Mouse (Mus musculus): ENCODE measurements at regions not wholly inside any gene's neighbourhood (a gene's known extent, or its start where the extent isn't known, plus 50 kb on each side); places are given as distances from the start of the nearest gene placed in this dataset.

DNA sequence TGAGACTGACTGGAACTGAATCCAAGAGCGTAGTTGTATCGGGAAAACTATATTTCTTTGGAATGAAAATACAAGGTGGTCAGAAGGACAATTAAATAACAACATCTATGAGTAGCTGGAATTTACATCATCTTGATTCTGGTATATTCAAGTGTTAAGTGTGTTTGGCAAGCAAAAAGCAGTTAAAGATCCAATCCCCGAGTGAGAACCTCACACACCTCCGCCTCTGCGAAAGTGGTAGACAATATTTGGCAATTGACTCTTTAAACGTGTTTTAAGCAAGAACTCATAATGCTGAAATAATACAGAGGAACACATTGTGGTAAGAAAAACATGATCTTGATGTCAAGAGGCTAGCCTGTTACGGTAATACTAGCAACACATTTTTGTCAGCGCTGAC lies 231.2 kb upstream of the Dab2 start:
- Histone ChIP-seq H3K9me3 (replicated peaks; ENCODE audit: control insufficient read depth, low read length) (no peaks in the 10 kb centered on the region), H3K9ac (ENCODE audit: low read length) (no peak overlapping the region), H3K36me3 (ENCODE audit: control insufficient read depth, insufficient read depth) (no peaks in the 10 kb centered on the region), H3K4me3 (ENCODE audit: low read length) (no peak overlapping the region), H3K27me3 (ENCODE audit: control insufficient read depth, insufficient read depth, low read length) (no peaks in the 10 kb centered on the region), H3K4me1 (ENCODE audit: control insufficient read depth, insufficient read depth, low read length) (no peaks in the 10 kb centered on the region), H3K4me2 (ENCODE audit: low read depth, low read length) (no peak overlapping the region), H3K27ac (ENCODE audit: low read length) (no peak overlapping the region)
- 86% methylated on average over 8 of the region's 8 CpGs for WGBS
- no peak for ATAC-seq (replicated peaks; ENCODE audit: extremely low read depth, insufficient read depth, low FRiP score)

DNA sequence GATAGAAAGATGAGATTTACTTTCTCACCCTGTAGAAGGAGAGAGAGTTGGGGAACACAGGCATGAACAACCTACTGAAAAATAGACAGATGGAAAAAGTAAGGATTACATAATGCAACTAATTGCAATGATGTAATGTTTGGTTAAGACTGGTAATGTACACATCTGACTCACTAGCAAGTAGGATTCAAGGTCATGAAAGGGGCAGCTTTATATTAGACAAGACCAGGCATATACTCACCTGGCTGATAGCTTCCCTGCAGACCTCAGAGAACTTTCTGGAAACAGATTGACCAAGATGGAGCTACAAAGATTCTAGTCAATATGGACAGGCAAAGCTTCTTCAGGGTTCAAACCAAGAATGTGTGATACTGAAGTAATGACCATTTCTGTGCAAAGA lies 227.7 kb upstream of the Dab2 start:
- no peak overlapping the region for H3K4me3 ChIP-seq (ENCODE audit: low read length)
- no peak overlapping the region for H3K4me2 ChIP-seq (ENCODE audit: low read depth, low read length)
- H3K36me3 ChIP-seq (ENCODE audit: control insufficient read depth, insufficient read depth): no peaks in the 10 kb centered on the region
- no peak for ATAC-seq (replicated peaks; ENCODE audit: extremely low read depth, insufficient read depth, low FRiP score)
- H3K9me3 ChIP-seq (replicated peaks; ENCODE audit: control insufficient read depth, low read length): no peaks in the 10 kb centered on the region
- H3K4me1 ChIP-seq (ENCODE audit: control insufficient read depth, insufficient read depth, low read length): no peaks in the 10 kb centered on the region
- H3K27ac ChIP-seq (ENCODE audit: low read length): no peak overlapping the region
- H3K9ac ChIP-seq (ENCODE audit: low read length): no peak overlapping the region
- H3K27me3 ChIP-seq (ENCODE audit: control insufficient read depth, insufficient read depth, low read length): no peaks in the 10 kb centered on the region

DNA sequence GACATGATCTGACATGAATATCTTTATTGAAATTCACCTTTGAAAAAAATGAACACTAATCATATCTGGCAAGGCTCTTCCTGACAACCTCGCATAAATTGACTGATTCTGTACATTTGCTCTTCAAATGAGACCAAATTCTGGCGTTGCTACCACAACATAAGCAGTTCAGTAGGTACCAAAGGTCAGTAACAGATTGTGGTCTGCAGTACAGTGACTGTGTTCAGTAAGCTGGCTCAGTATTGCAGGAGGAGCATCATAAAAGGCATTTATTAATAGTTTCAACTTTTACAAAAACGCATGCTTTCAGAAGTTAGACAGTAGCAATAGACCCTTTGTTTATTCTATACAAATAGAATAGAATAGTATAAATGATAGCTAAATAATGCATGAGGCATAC lies 226.7 kb upstream of the Dab2 start:
- Histone ChIP-seq H3K4me2 (ENCODE audit: low read depth, low read length) (no peak overlapping the region), H3K9me3 (replicated peaks; ENCODE audit: control insufficient read depth, low read length) (no peaks in the 10 kb centered on the region), H3K27me3 (ENCODE audit: control insufficient read depth, insufficient read depth, low read length) (no peaks in the 10 kb centered on the region), H3K4me1 (ENCODE audit: control insufficient read depth, insufficient read depth, low read length) (no peaks in the 10 kb centered on the region), H3K9ac (ENCODE audit: low read length) (no peak overlapping the region), H3K4me3 (ENCODE audit: low read length) (no peak overlapping the region), H3K27ac (ENCODE audit: low read length) (no peak overlapping the region), H3K36me3 (ENCODE audit: control insufficient read depth, insufficient read depth) (no peaks in the 10 kb centered on the region)
- WGBS: 74% methylated on average over 3 of the region's 3 CpGs
- ATAC-seq (replicated peaks; ENCODE audit: extremely low read depth, insufficient read depth, low FRiP score): no peak

DNA sequence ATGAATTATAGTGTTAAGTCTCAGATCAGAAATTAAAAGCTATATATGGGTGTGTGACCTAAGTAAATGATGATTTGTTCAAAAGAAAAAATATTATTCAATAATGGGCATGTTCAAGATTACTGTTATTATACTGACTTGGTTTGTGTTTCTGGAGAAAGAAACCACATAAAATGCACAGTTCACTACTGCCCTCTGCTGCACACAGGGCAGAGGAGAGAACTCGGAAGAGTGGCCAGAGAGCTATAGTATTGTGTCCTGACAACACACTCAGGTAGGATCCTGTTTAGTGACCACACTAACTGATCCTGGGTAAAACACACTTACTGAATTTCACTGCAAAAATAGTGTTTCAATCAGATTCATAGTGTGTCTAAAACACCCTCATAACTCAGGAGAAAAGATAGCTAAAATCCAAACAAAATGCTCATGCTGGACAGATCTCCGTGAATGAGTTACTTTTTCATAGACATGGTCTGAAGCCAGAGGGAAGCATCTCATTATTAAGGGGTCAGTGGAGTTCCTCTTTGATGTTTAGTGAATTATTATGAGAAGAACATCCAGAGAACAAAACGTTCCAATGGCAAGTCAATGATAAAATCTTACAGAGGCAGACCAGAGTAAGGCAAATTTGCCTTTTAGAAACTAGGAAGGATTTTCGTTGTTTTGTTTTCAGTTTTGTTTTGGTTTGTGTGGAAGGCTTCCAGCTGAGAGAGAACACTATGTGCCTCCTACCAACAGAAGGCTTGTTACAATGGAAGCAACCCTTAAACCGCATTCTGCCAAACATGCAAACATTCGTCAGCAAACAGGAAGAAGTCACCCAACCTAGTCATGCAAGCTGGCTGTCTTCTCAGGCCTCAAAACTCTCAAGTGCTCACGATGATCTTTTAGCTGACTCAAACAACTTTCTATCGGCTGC lies 218.6 kb upstream of the Dab2 start:
- Histone ChIP-seq H3K36me3 (ENCODE audit: control insufficient read depth, insufficient read depth) (no peaks in the 10 kb centered on the region), H3K9ac (ENCODE audit: low read length) (no peak overlapping the region), H3K4me2 (ENCODE audit: low read depth, low read length) (no peak overlapping the region), H3K27me3 (ENCODE audit: control insufficient read depth, insufficient read depth, low read length) (no peaks in the 10 kb centered on the region), H3K9me3 (replicated peaks; ENCODE audit: control insufficient read depth, low read length) (no peaks in the 10 kb centered on the region), H3K4me1 (ENCODE audit: control insufficient read depth, insufficient read depth, low read length) (no peaks in the 10 kb centered on the region), H3K27ac (ENCODE audit: low read length) (no peak overlapping the region), H3K4me3 (ENCODE audit: low read length) (no peak overlapping the region)
- WGBS: 59% methylated on average over 8 of the region's 8 CpGs
- no peak for ATAC-seq (replicated peaks; ENCODE audit: extremely low read depth, insufficient read depth, low FRiP score)

DNA sequence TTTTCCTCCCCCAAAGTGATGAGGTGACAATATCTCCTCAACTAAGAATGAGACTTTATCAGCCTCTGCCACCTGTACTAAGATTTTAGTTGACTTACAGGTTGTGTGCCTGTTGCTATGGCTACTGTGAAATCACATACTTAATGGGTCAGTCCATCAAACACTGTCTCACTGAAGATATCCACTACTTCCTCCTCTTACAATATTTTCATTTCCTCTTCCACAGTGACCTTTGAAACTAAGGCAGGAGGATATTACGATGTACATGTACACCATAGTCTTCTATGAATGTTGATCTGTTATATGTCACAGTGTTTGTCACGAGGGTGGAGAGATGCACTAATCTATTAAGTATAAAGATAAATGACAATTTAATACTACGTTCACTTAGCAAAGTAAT lies 212.4 kb upstream of the Dab2 start:
- Histone ChIP-seq H3K27ac (ENCODE audit: low read length) (no peak overlapping the region), H3K9me3 (replicated peaks; ENCODE audit: control insufficient read depth, low read length) (no peaks in the 10 kb centered on the region), H3K4me1 (ENCODE audit: control insufficient read depth, insufficient read depth, low read length) (no peaks in the 10 kb centered on the region), H3K27me3 (ENCODE audit: control insufficient read depth, insufficient read depth, low read length) (no peaks in the 10 kb centered on the region), H3K36me3 (ENCODE audit: control insufficient read depth, insufficient read depth) (no peaks in the 10 kb centered on the region), H3K9ac (ENCODE audit: low read length) (no peak overlapping the region), H3K4me2 (ENCODE audit: low read depth, low read length) (no peak overlapping the region), H3K4me3 (ENCODE audit: low read length) (no peak overlapping the region)
- no peak for ATAC-seq (replicated peaks; ENCODE audit: extremely low read depth, insufficient read depth, low FRiP score)
- 66% methylated on average over 3 of the region's 3 CpGs for WGBS

DNA sequence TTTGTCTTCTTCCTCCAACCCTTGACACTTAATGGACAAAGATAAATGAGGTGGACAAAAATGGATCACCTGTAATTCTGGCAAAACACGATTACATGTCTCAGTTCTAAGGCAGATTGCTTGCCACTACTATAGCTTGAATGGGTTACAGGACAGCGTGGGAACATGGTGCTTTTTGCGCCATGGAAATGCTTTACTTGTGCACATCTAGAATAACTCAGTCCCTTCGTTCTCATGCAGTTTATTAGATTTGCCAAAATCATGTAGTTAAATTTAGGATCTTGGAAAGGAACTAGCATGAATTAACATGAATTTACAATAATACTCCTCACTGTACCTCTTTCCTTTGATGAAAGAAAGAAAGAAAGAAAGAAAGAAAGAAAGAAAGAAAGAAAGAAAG lies 211.1 kb upstream of the Dab2 start:
- Histone ChIP-seq H3K27me3 (ENCODE audit: control insufficient read depth, insufficient read depth, low read length) (no peaks in the 10 kb centered on the region), H3K4me1 (ENCODE audit: control insufficient read depth, insufficient read depth, low read length) (no peaks in the 10 kb centered on the region), H3K9me3 (replicated peaks; ENCODE audit: control insufficient read depth, low read length) (no peaks in the 10 kb centered on the region), H3K4me2 (ENCODE audit: low read depth, low read length) (no peak overlapping the region), H3K27ac (ENCODE audit: low read length) (no peak overlapping the region), H3K9ac (ENCODE audit: low read length) (no peak overlapping the region), H3K36me3 (ENCODE audit: control insufficient read depth, insufficient read depth) (no peaks in the 10 kb centered on the region), H3K4me3 (ENCODE audit: low read length) (no peak overlapping the region)
- ATAC-seq (replicated peaks; ENCODE audit: extremely low read depth, insufficient read depth, low FRiP score): no peak
- WGBS: 81% methylated on average over 4 of the region's 4 CpGs

DNA sequence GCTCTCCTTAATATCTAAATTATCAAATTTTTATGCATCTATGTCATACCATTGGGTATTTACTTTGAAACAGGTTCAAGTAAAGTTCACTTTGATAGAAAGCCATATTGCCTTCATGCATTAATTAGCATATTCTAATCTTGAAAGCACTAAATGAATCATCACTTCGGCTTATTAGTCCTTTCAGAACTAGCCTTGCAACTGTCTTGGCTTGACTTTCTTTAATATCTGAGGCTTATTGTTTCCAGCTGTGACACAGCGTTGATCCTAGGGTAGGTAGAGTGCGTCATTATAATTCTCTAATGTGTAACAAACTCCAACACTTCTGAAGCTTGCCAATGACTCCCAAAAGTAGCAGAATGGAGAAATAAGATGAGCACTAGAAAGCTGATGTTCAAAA lies 169.9 kb upstream of the Dab2 start:
- Histone ChIP-seq H3K9ac (ENCODE audit: low read length) (no peak overlapping the region), H3K4me1 (ENCODE audit: control insufficient read depth, insufficient read depth, low read length) (no peaks in the 10 kb centered on the region), H3K27me3 (ENCODE audit: control insufficient read depth, insufficient read depth, low read length) (no peaks in the 10 kb centered on the region), H3K27ac (ENCODE audit: low read length) (no peak overlapping the region), H3K9me3 (replicated peaks; ENCODE audit: control insufficient read depth, low read length) (no peaks in the 10 kb centered on the region), H3K4me3 (ENCODE audit: low read length) (no peak overlapping the region), H3K36me3 (ENCODE audit: control insufficient read depth, insufficient read depth) (no peaks in the 10 kb centered on the region), H3K4me2 (ENCODE audit: low read depth, low read length) (no peak overlapping the region)
- ATAC-seq (replicated peaks; ENCODE audit: extremely low read depth, insufficient read depth, low FRiP score): no peak
- 78% methylated on average over 3 of the region's 3 CpGs for WGBS

DNA sequence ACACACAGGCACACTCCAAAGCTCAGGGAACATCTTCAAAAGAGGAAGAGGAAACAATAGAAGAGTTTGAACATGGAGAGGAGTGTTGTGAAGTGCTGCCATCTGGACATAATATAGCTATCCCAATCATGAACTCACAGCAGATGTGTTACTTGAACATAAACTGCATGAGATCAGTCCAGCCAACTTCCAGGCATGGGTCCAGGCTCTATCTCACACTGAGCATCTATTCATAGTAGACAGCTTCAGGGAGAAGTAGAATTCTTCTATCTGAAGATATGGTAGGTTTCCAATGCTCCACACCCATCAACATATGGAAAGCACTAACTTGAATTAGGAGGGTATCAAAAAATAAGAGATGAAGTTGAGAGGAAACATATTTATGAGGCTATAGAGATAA lies 167.4 kb upstream of the Dab2 start:
- no peak overlapping the region for H3K4me2 ChIP-seq (ENCODE audit: low read depth, low read length)
- no peak for ATAC-seq (replicated peaks; ENCODE audit: extremely low read depth, insufficient read depth, low FRiP score)
- H3K9ac ChIP-seq (ENCODE audit: low read length): no peak overlapping the region
- no peaks in the 10 kb centered on the region for H3K27me3 ChIP-seq (ENCODE audit: control insufficient read depth, insufficient read depth, low read length)
- H3K4me1 ChIP-seq (ENCODE audit: control insufficient read depth, insufficient read depth, low read length): no peaks in the 10 kb centered on the region
- H3K36me3 ChIP-seq (ENCODE audit: control insufficient read depth, insufficient read depth): no peaks in the 10 kb centered on the region
- H3K4me3 ChIP-seq (ENCODE audit: low read length): no peak overlapping the region
- H3K27ac ChIP-seq (ENCODE audit: low read length): no peak overlapping the region
- H3K9me3 ChIP-seq (replicated peaks; ENCODE audit: control insufficient read depth, low read length): no peaks in the 10 kb centered on the region

DNA sequence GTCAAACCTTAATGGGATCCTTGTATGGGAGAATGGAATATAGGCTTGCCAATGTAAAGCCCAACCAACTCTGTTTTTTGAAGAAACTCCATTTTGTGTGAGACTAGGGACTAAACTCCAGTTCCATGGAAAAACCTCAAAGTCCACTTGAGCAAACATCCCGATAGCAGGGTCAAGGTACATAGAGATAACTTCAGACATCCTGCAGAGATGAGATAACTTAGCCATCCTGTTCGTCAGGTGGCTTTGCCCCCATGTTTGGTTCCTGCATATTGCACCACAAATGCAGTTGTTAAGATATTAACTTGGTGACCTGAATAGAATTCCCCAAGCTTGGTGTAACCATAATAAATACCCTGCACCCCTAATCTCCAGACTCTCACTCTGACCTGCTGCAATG lies 154.5 kb upstream of the Dab2 start:
- ATAC-seq (replicated peaks; ENCODE audit: extremely low read depth, insufficient read depth, low FRiP score): no peak
- H3K4me2 ChIP-seq (ENCODE audit: low read depth, low read length): no peak overlapping the region
- H3K9me3 ChIP-seq (replicated peaks; ENCODE audit: control insufficient read depth, low read length): no peaks in the 10 kb centered on the region
- H3K27me3 ChIP-seq (ENCODE audit: control insufficient read depth, insufficient read depth, low read length): no peaks in the 10 kb centered on the region
- H3K36me3 ChIP-seq (ENCODE audit: control insufficient read depth, insufficient read depth): no peaks in the 10 kb centered on the region
- no peaks in the 10 kb centered on the region for H3K4me1 ChIP-seq (ENCODE audit: control insufficient read depth, insufficient read depth, low read length)
- no peak overlapping the region for H3K27ac ChIP-seq (ENCODE audit: low read length)
- H3K9ac ChIP-seq (ENCODE audit: low read length): no peak overlapping the region
- 72% methylated on average over 2 of the region's 2 CpGs for WGBS
- no peak overlapping the region for H3K4me3 ChIP-seq (ENCODE audit: low read length)
